ENCODE assay signal across 8 mouse cellular contexts in genomic region chr9:105282725-105283124, GRCm38 (mm10).
DNase-seq lines count a peak whose midpoint lies in the region; ATAC-seq and TF ChIP-seq lines count a peak whose summit lies in the region.

No protein-coding gene starts in this region.

- H3K9ac ChIP-seq in forebrain, embryonic 11.5 days (ENCODE audit: low read length) = no peak overlapping the region
- H3K9ac ChIP-seq in forebrain, embryonic 15.5 days (replicated peaks) = no peak overlapping the region
- no peak overlapping the region for H3K9ac ChIP-seq in lung, embryonic 14.5 days
- no peak overlapping the region for H3K9ac ChIP-seq in limb, embryonic 11.5 days (ENCODE audit: low read length)

- TF ChIP-seq CTCF in lung, embryonic 14.5 days (IDR thresholded peaks at IDR 0.05; ENCODE audit: low read depth) = peak; percentile 59

- H3K27me3 ChIP-seq in forebrain, embryonic 11.5 days (ENCODE audit: control insufficient read depth, insufficient read depth, low read length) = no peaks in the 10 kb centered on the region
- no peaks in the 10 kb centered on the region for H3K27me3 ChIP-seq in forebrain, embryonic 15.5 days
- no peaks in the 10 kb centered on the region for H3K27me3 ChIP-seq in lung, embryonic 14.5 days (ENCODE audit: insufficient read depth, low read length)
- no peaks in the 10 kb centered on the region for H3K27me3 ChIP-seq in limb, embryonic 11.5 days (ENCODE audit: control insufficient read depth, insufficient read depth, low read length)

- 0 out of 2 replicates have a peak, but pooled peaks have one; percentile 5 for ATAC-seq in forebrain, embryonic 11.5 days (replicated peaks; ENCODE audit: low FRiP score)
- no peak for ATAC-seq in forebrain, embryonic 15.5 days (replicated peaks)
- ATAC-seq in lung, embryonic 14.5 days (ENCODE audit: insufficient read depth) = no peak
- no peak for ATAC-seq in limb, embryonic 11.5 days (ENCODE audit: insufficient number of reproducible peaks, low FRiP score, low TSS enrichment, low read depth)
- no peak for ATAC-seq in activated CD4-positive, CD25-positive, alpha-beta regulatory T cell, adult 4 months

- peak; percentile 81 for DNase-seq in forebrain, embryonic 11.5 days (ENCODE audit: low spot score)
- peak; percentile 68 for DNase-seq in lung, embryonic 14.5 days
- no peak for DNase-seq in lung, postnatal 25 days (ENCODE audit: low spot score)
- DNase-seq in c-Kit-positive CD71-positive TER-119-positive erythroid progenitor cells, embryonic 14.5 days (ENCODE audit: low spot score) = peak; percentile 0
- DNase-seq in limb, embryonic 11.5 days (ENCODE audit: low spot score) = peak; percentile 63
- DNase-seq in ovary, postnatal 10 days (ENCODE audit: low spot score) = no peak

- no peak overlapping the region for H3K27ac ChIP-seq in forebrain, embryonic 11.5 days (ENCODE audit: low read depth, low read length)
- H3K27ac ChIP-seq in forebrain, embryonic 15.5 days (replicated peaks) = no peak overlapping the region
- H3K27ac ChIP-seq in lung, embryonic 14.5 days (ENCODE audit: low read depth) = no peak overlapping the region
- no peak overlapping the region for H3K27ac ChIP-seq in limb, embryonic 11.5 days (replicated peaks; ENCODE audit: low read depth, low read length)

- H3K4me1 ChIP-seq in forebrain, embryonic 11.5 days (replicated peaks; ENCODE audit: control insufficient read depth, insufficient read depth, low read length) = no peaks in the 10 kb centered on the region
- H3K4me1 ChIP-seq in forebrain, embryonic 15.5 days = no peaks in the 10 kb centered on the region; the same call in 1 of the 2 replicates
- H3K4me1 ChIP-seq in lung, embryonic 14.5 days (ENCODE audit: insufficient read depth) = no peaks in the 10 kb centered on the region
- no peaks in the 10 kb centered on the region for H3K4me1 ChIP-seq in limb, embryonic 11.5 days (ENCODE audit: control insufficient read depth, insufficient read depth, low read length)

- 18% methylated on average over 4 of the region's 4 CpGs for whole genome bisulfite sequencing in forebrain, embryonic 11.5 days
- 11% methylated on average over 4 of the region's 4 CpGs for WGBS in forebrain, embryonic 15.5 days
- 25% methylated on average over 4 of the region's 4 CpGs for WGBS in lung, embryonic 14.5 days
- WGBS in limb, embryonic 11.5 days = 23% methylated on average over 4 of the region's 4 CpGs

- no peaks in the 10 kb centered on the region for H3K9me3 ChIP-seq in forebrain, embryonic 11.5 days (ENCODE audit: control insufficient read depth, low read length)
- H3K9me3 ChIP-seq in forebrain, embryonic 15.5 days = no peaks in the 10 kb centered on the region
- H3K9me3 ChIP-seq in lung, embryonic 14.5 days (ENCODE audit: low read depth, low read length) = no peaks in the 10 kb centered on the region
- no peaks in the 10 kb centered on the region for H3K9me3 ChIP-seq in limb, embryonic 11.5 days (ENCODE audit: control insufficient read depth, low read length)

- no peak overlapping the region for H3K4me2 ChIP-seq in forebrain, embryonic 11.5 days (ENCODE audit: low read depth, low read length, severe bottlenecking)
- no peak overlapping the region for H3K4me2 ChIP-seq in forebrain, embryonic 15.5 days (replicated peaks)
- no peak overlapping the region for H3K4me2 ChIP-seq in lung, embryonic 14.5 days
- H3K4me2 ChIP-seq in limb, embryonic 11.5 days (ENCODE audit: low read depth, severe bottlenecking) = no peak overlapping the region

- no peak overlapping the region for H3K4me3 ChIP-seq in forebrain, embryonic 11.5 days (ENCODE audit: low read depth, low read length)
- H3K4me3 ChIP-seq in forebrain, embryonic 15.5 days = no peak overlapping the region
- no peak overlapping the region for H3K4me3 ChIP-seq in lung, embryonic 14.5 days (ENCODE audit: low read depth, low read length)
- H3K4me3 ChIP-seq in limb, embryonic 11.5 days (ENCODE audit: low read depth, low read length) = no peak overlapping the region

- H3K36me3 ChIP-seq in forebrain, embryonic 11.5 days (ENCODE audit: control insufficient read depth, insufficient read depth, low read length) = no peaks in the 10 kb centered on the region
- no peaks in the 10 kb centered on the region for H3K36me3 ChIP-seq in forebrain, embryonic 15.5 days
- H3K36me3 ChIP-seq in lung, embryonic 14.5 days (ENCODE audit: insufficient read depth) = no peaks in the 10 kb centered on the region
- no peaks in the 10 kb centered on the region for H3K36me3 ChIP-seq in limb, embryonic 11.5 days (ENCODE audit: control insufficient read depth, insufficient read depth, low read length)

Comparison
In these comparisons a context has a peak if more than half of its experiments do, and no peak if none do; other contexts are left out.
1. DNase-seq: peak in forebrain, embryonic 11.5 days (single experiment), lung, embryonic 14.5 days (single experiment), c-Kit-positive CD71-positive TER-119-positive erythroid progenitor cells, embryonic 14.5 days (single experiment) and limb, embryonic 11.5 days (single experiment); none in lung, postnatal 25 days (single experiment) and ovary, postnatal 10 days (single experiment).